Mouse (Mus musculus) E14TG2a.4 (cell line): ENCODE measurements around the gene Dek.
A peak's percentile ranks its signal among the peaks of the same experiment; 100 is the strongest.

Source experiments
- H3K27me3 ChIP-seq: 2 replicates; pipeline ENCODE4 v1.6.1; 2014; ENCODE audit warnings: low read length, control low read depth; ENCODE audit not compliant: insufficient read depth
- H3K36me3 ChIP-seq: 2 replicates; pipeline ENCODE4 v1.6.1; 2014; ENCODE audit warnings: low read length, control low read depth; ENCODE audit not compliant: insufficient read depth
- H3K4me1 ChIP-seq: replicated peaks from 2 replicates; pipeline ENCODE4 v1.6.1; 2014; ENCODE audit warnings: low read depth, low read length, control low read depth
- H3K4me3 ChIP-seq: replicated peaks from 2 replicates; pipeline ENCODE4 v1.5.1; 2014; ENCODE audit warnings: mild to moderate bottlenecking, low read length
- H3K9me3 ChIP-seq: 2 replicates; pipeline ENCODE4 v1.6.1; 2014; ENCODE audit warnings: low read length, control low read depth
- CTCF ChIP-seq: conservative IDR thresholded peaks from 2 replicates; pipeline ENCODE4 v1.5.1; 2014; ENCODE audit warnings: low read length
- NANOG ChIP-seq: IDR thresholded peaks from 2 replicates; pipeline ENCODE4 v1.6.1; 2014; ENCODE audit warnings: borderline replicate concordance, low read length, mixed read lengths
- POU5F1 ChIP-seq: IDR thresholded peaks from 2 replicates; pipeline ENCODE4 v1.6.1; 2014; ENCODE audit warnings: low read length, borderline replicate concordance

Dek gene

DNA sequence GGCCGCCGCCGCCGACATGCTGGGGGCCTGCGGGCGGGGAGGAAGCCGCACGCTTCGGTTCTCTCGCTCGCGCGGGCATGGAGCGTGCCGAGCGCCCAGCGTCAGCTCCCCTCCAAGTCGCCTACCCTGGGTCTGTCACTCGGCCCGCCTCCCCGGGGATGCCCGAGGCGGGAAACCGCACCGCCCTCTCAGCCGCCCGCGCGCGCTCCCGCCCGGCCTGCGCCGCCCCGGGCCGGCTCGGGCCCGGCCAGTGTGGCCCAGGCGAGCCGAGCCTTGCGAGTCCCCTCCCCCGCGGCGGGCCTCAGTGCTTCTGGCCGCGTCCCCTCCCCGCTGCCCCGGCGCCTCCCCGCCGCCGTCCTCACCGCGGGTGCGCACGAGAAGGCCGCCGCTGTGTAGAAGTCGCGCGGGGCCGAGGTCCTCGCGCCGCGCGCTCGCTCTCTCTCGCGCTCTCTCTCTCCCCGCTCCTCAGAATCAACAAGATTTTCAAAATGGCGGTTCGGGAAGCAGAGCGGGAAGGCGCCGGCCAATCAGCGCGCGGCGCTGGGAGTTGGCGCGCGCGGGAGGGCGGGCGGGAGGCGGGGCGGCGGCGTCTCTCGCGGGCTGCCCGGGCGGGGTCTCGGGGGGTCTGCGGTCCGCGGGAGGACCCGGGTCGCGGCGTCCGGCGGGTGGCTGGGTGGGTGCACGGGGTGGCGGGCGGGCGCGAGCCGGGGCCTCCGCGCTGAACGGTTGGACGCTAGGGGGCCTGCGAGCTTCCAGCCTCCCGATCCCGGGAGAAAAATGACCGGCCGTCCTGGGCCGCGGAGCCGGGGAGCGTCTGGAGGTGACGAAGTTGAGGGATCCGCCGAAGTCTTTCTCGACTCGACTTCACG, at the start of gene Dek:
TSS of gene Dek (minus strand) at position 491 of the 869 bp plus-strand sequence.
- Histone ChIP-seq H3K27me3 (no peaks in the 10 kb centered on the region), H3K4me3 (peak within 1 kb of the TSS; percentile 96), H3K4me1 (peaks cover 33% of the 10 kb centered on the region), H3K9me3 (no peaks in the 10 kb centered on the region), H3K36me3 (peaks cover 33% of the 10 kb centered on the region)
- TF ChIP-seq POU5F1, result no peak
- TF ChIP-seq CTCF, result no peak
- no peak for TF ChIP-seq NANOG

GRCm38 (mm10) chr13:47154866-47155265, 48.9 kb upstream of the Dek start:
- Histone ChIP-seq H3K27me3 (no peaks in the 10 kb centered on the region), H3K4me3 (no peak overlapping the region), H3K4me1 (peaks cover 22% of the 10 kb centered on the region), H3K9me3 (peaks cover 10% of the 10 kb centered on the region; the same call in 1 of the 2 replicates), H3K36me3 (no peaks in the 10 kb centered on the region)
- TF ChIP-seq CTCF (no peak), NANOG (no peak), POU5F1 (no peak)

- no peak for TF ChIP-seq NANOG
- no peak for TF ChIP-seq CTCF
- TF ChIP-seq POU5F1, result no peak
- H3K36me3 ChIP-seq, result no peaks in the 10 kb centered on the region
Observed at GRCm38 (mm10) chr13:47153206-47153605, 47.2 kb upstream of the Dek start.

DNA sequence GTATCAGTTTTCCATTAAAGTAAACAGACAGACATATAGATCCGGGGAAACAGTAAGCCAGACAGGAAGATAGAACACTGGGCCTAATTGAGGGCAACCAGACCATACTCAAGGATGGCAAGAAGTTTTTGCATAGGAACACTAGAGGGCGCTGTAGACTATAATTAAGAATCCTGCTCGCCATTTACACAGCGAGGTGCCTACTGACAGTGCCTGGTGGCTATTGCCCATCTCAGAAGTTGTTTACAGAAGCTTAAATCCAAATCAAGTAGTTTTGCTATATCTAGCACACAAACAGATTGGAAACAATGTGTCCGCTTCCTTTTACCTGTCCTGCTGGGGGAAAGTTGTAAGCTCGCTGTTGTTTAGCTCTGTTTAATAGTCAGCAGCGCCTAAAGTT, 46.4 kb upstream of the Dek start:
- TF ChIP-seq NANOG, result no peak
- TF ChIP-seq CTCF, result peak; percentile 69
- TF ChIP-seq POU5F1, result no peak
- no peak overlapping the region for H3K4me3 ChIP-seq
- H3K9me3 ChIP-seq, result no peaks in the 10 kb centered on the region
- H3K4me1 ChIP-seq, result peaks cover 29% of the 10 kb centered on the region
- H3K27me3 ChIP-seq, result no peaks in the 10 kb centered on the region
- no peaks in the 10 kb centered on the region for H3K36me3 ChIP-seq

More at GRCm38 (mm10) chr13:47153206-47153605, 47.2 kb upstream of the Dek start:
- Histone ChIP-seq H3K27me3 (no peaks in the 10 kb centered on the region), H3K4me1 (peaks cover 21% of the 10 kb centered on the region), H3K4me3 (no peak overlapping the region), H3K9me3 (peaks cover 1% of the 10 kb centered on the region; the same call in 1 of the 2 replicates)

- peaks cover 38% of the 10 kb centered on the region for H3K4me1 ChIP-seq
- no peaks in the 10 kb centered on the region for H3K36me3 ChIP-seq
- no peaks in the 10 kb centered on the region for H3K9me3 ChIP-seq
- no peaks in the 10 kb centered on the region for H3K27me3 ChIP-seq
- no peak overlapping the region for H3K4me3 ChIP-seq
- TF ChIP-seq POU5F1, result no peak
- no peak for TF ChIP-seq CTCF
- no peak for TF ChIP-seq NANOG
Observed at GRCm38 (mm10) chr13:47151060-47151459, 45.1 kb upstream of the Dek start.

GRCm38 (mm10) chr13:47149993-47150392, 44.0 kb upstream of the Dek start:
- Histone ChIP-seq H3K4me3 (no peak overlapping the region), H3K36me3 (no peaks in the 10 kb centered on the region), H3K27me3 (no peaks in the 10 kb centered on the region), H3K4me1 (peaks cover 38% of the 10 kb centered on the region), H3K9me3 (no peaks in the 10 kb centered on the region)
- TF ChIP-seq NANOG, result no peak
- no peak for TF ChIP-seq POU5F1
- TF ChIP-seq CTCF, result no peak

- no peaks in the 10 kb centered on the region for H3K27me3 ChIP-seq
- no peak overlapping the region for H3K4me3 ChIP-seq
- TF ChIP-seq NANOG, result no peak
- TF ChIP-seq POU5F1, result no peak
- TF ChIP-seq CTCF, result no peak
- H3K9me3 ChIP-seq, result no peaks in the 10 kb centered on the region
- no peaks in the 10 kb centered on the region for H3K36me3 ChIP-seq
- H3K4me1 ChIP-seq, result peaks cover 32% of the 10 kb centered on the region
Observed at GRCm38 (mm10) chr13:47148573-47148972, 42.6 kb upstream of the Dek start.

GRCm38 (mm10) chr13:47146388-47146787, 40.4 kb upstream of the Dek start:
- Histone ChIP-seq H3K36me3 (no peaks in the 10 kb centered on the region), H3K27me3 (no peaks in the 10 kb centered on the region), H3K9me3 (no peaks in the 10 kb centered on the region), H3K4me1 (peaks cover 24% of the 10 kb centered on the region), H3K4me3 (no peak overlapping the region)
- TF ChIP-seq NANOG (no peak), CTCF (no peak), POU5F1 (no peak)
